ENCODE assay signal across 8 mouse cellular contexts in genomic region chr6:115853985-115854384, GRCm38 (mm10). TPM values are rescaled to one million over a fixed set of nuclear protein-coding genes. Genes with fewer than 3 reads are reported as not detected.
DNase-seq lines count a peak whose midpoint lies in the region; ATAC-seq and TF ChIP-seq lines count a peak whose summit lies in the region.

No protein-coding gene starts in this region.

- H3K4me1 ChIP-seq in E14TG2a.4 (replicated peaks; ENCODE audit: low read depth, low read length): peaks cover 24% of the 10 kb centered on the region
- peaks cover 19% of the 10 kb centered on the region for H3K4me1 ChIP-seq in forebrain, embryonic 16.5 days (replicated peaks; ENCODE audit: control insufficient read depth, insufficient read depth, low read length)

- no peaks in the 10 kb centered on the region for H3K9me3 ChIP-seq in E14TG2a.4 (ENCODE audit: low read length)
- H3K9me3 ChIP-seq in forebrain, embryonic 16.5 days (ENCODE audit: control insufficient read depth, low read length): no peaks in the 10 kb centered on the region

- peak overlapping the region; percentile 61 for H3K4me2 ChIP-seq in forebrain, embryonic 16.5 days (ENCODE audit: low read length)

- intact Hi-C loops in gastrocnemius, adult 2 months (cut with DNase I): no loop called here

- peaks cover 22% of the 10 kb centered on the region for H3K79me2 ChIP-seq in macrophage (ENCODE audit: inconsistent target)

- 38% methylated on average over 7 of the region's 7 CpGs for WGBS in forebrain, embryonic 16.5 days
- WGBS in macrophage (ENCODE audit: missing documents): 59% methylated on average over 7 of the region's 7 CpGs

- no peaks in the 10 kb centered on the region for H3K27me3 ChIP-seq in E14TG2a.4 (ENCODE audit: insufficient read depth, low read length)
- no peaks in the 10 kb centered on the region for H3K27me3 ChIP-seq in forebrain, embryonic 16.5 days (replicated peaks; ENCODE audit: control insufficient read depth, insufficient read depth, low read length)

- H3K27ac ChIP-seq in gastrocnemius, adult 2 months: peak overlapping the region; percentile 84
- H3K27ac ChIP-seq in forebrain, embryonic 16.5 days (ENCODE audit: low read length): peak overlapping the region; percentile 84
- H3K27ac ChIP-seq in macrophage: peak overlapping the region; percentile 17

- H3K9ac ChIP-seq in forebrain, embryonic 16.5 days (replicated peaks; ENCODE audit: low read depth, low read length): peak overlapping the region; percentile 56

- DNase-seq in gastrocnemius, adult 2 months: no peak
- DNase-seq in gastrocnemius, adult 18-20 months (ENCODE audit: low spot score): no peak
- no peak for DNase-seq in adrenal gland, adult (ENCODE audit: inconsistent age in 2 of 2, low spot score in 1 of 2)
- DNase-seq in gastrocnemius, postnatal 25 days: no peak

- no peak for ATAC-seq in forebrain, embryonic 16.5 days
- no peak for ATAC-seq in granulocyte monocyte progenitor cell, adult 5-6 weeks (replicated peaks; ENCODE audit: poor library complexity, severe bottlenecking)

- H3K4me3 ChIP-seq in gastrocnemius, adult 2 months: peak overlapping the region; percentile 90
- H3K4me3 ChIP-seq in E14TG2a.4 (replicated peaks; ENCODE audit: low read length) (peak overlapping the region; percentile 94), macrophage (ENCODE audit: inconsistent target) (peak overlapping the region; percentile 83)
- peak overlapping the region; percentile 63 for H3K4me3 ChIP-seq in forebrain, embryonic 16.5 days (replicated peaks; ENCODE audit: low read length)

- peaks cover 20% of the 10 kb centered on the region for H3K36me3 ChIP-seq in E14TG2a.4 (ENCODE audit: insufficient read depth, low read length)
- H3K36me3 ChIP-seq in forebrain, embryonic 16.5 days (ENCODE audit: control insufficient read depth, insufficient read depth): no peaks in the 10 kb centered on the region
- peaks cover 6% of the 10 kb centered on the region; the same call in 1 of the 2 replicates for H3K36me3 ChIP-seq in macrophage (ENCODE audit: inconsistent target)

- TF ChIP-seq CTCF in gastrocnemius, adult 2 months (IDR thresholded peaks at IDR 0.05): no peak
- no peak for TF ChIP-seq CTCF in E14TG2a.4 (conservative IDR thresholded peaks at IDR 0.05; ENCODE audit: low read length)

RNA-seq across cellular contexts. Expression of gene Ift122, which starts 0.7 kb away (rescaled TPM):
- 1 to 10 TPM; 4.9 to 5.1 TPM for total RNA-seq in gastrocnemius, adult 2 months (2021)
- 1 to 10 TPM; 3.9 to 4.2 TPM for total RNA-seq in gastrocnemius, adult 18-20 months (2021)
- 30.8 and 32.7 TPM in 2 replicates for polyA plus RNA-seq in forebrain, embryonic 16.5 days (2015; fragmentation: Nextera tagmentation; extraction: Ambion mirVana)
- total RNA-seq in macrophage (2018; cell fraction: chromatin; rRNA removed): 10 to 100 TPM in 25 of 26 experiments, 1 to 10 TPM in 1; 7.8 to 51.2 (median 33.7) TPM
- total RNA-seq in macrophage (2018; cell fraction: cytosol; rRNA removed): 1 to 10 TPM; 4.5 to 8.2 (median 6.4) TPM
- 10 to 100 TPM in 20 of 26 experiments, 1 to 10 TPM in 6; 5.9 to 35.6 (median 13.3) TPM for total RNA-seq in macrophage (2018; cell fraction: nucleus; rRNA removed)
- 3.6 to 9.3 TPM (median 6.3 TPM) in 3 replicates for polyA plus RNA-seq in macrophage (2018)
- total RNA-seq in granulocyte monocyte progenitor cell, adult 5-6 weeks (2014; fragmentation: Nextera tagmentation): 4.0 and 7.1 TPM in 2 replicates
- 4.6 and 5.7 TPM in 2 replicates for total RNA-seq in granulocyte monocyte progenitor cell, adult 5-6 weeks (2017)
- total RNA-seq in gastrocnemius, postnatal 25 days (2021): 1 to 10 TPM; 5.3 to 7.6 TPM

RNA-seq across cellular contexts. Expression of gene Mbd4, which starts 0.8 kb away (rescaled TPM):
- total RNA-seq in gastrocnemius, adult 2 months (2021): under 1 TPM; 0.75 to 0.77 TPM
- under 1 TPM; 0.83 to 0.94 TPM for total RNA-seq in gastrocnemius, adult 18-20 months (2021)
- polyA plus RNA-seq in forebrain, embryonic 16.5 days (2015; fragmentation: Nextera tagmentation; extraction: Ambion mirVana): 14.4 and 16.9 TPM in 2 replicates
- total RNA-seq in macrophage (2018; cell fraction: chromatin; rRNA removed): 10 to 100 TPM in 16 of 26 experiments, 1 to 10 TPM in 10; 1.9 to 39.9 (median 14.4) TPM
- total RNA-seq in macrophage (2018; cell fraction: cytosol; rRNA removed): 1 to 10 TPM; 1.4 to 7.7 (median 4.6) TPM
- total RNA-seq in macrophage (2018; cell fraction: nucleus; rRNA removed): 10 to 100 TPM in 13 of 26 experiments, 1 to 10 TPM in 13; 1.5 to 33.5 (median 10.7) TPM
- 4.7 to 9.4 TPM (median 5.9 TPM) in 3 replicates for polyA plus RNA-seq in macrophage (2018)
- total RNA-seq in granulocyte monocyte progenitor cell, adult 5-6 weeks (2014; fragmentation: Nextera tagmentation): 25.2 and 31.1 TPM in 2 replicates
- 16.5 and 22.9 TPM in 2 replicates for total RNA-seq in granulocyte monocyte progenitor cell, adult 5-6 weeks (2017)
- total RNA-seq in gastrocnemius, postnatal 25 days (2021): under 1 TPM; 0.82 to 0.94 TPM

RNA-seq across cellular contexts. Expression of gene Efcab12, which starts 15.8 kb away (rescaled TPM):
- not detected for total RNA-seq in gastrocnemius, adult 2 months (2021)
- under 1 TPM in 1 of 2 experiments, not detected in 1; 0.14 TPM for total RNA-seq in gastrocnemius, adult 18-20 months (2021)
- 1.4 and 1.8 TPM in 2 replicates for polyA plus RNA-seq in forebrain, embryonic 16.5 days (2015; fragmentation: Nextera tagmentation; extraction: Ambion mirVana)
- 1 to 10 TPM in 4 of 26 experiments, under 1 TPM in 19, not detected in 3; 0.29 to 1.9 (median 0.69) TPM for total RNA-seq in macrophage (2018; cell fraction: chromatin; rRNA removed)
- under 1 TPM in 25 of 26 experiments, not detected in 1; 0.04 to 0.25 (median 0.11) TPM for total RNA-seq in macrophage (2018; cell fraction: cytosol; rRNA removed)
- 1 to 10 TPM in 3 of 26 experiments, under 1 TPM in 19, not detected in 4; 0.18 to 1.2 (median 0.63) TPM for total RNA-seq in macrophage (2018; cell fraction: nucleus; rRNA removed)
- 0.16 to 0.32 TPM in 2 of 3 replicates, not detected in the other for polyA plus RNA-seq in macrophage (2018)
- total RNA-seq in granulocyte monocyte progenitor cell, adult 5-6 weeks (2014; fragmentation: Nextera tagmentation): not detected in 2 replicates
- total RNA-seq in granulocyte monocyte progenitor cell, adult 5-6 weeks (2017): 0.21 and 0.26 TPM in 2 replicates
- under 1 TPM in 1 of 2 experiments, not detected in 1; 0.24 TPM for total RNA-seq in gastrocnemius, postnatal 25 days (2021)

RNA-seq across cellular contexts. Expression of gene Rpl32, which starts 45.4 kb away (rescaled TPM):
- 100 to 1,000 TPM; 562 to 624 TPM for total RNA-seq in gastrocnemius, adult 2 months (2021)
- 100 to 1,000 TPM; 568 to 577 TPM for total RNA-seq in gastrocnemius, adult 18-20 months (2021)
- 1,104 and 1,269 TPM in 2 replicates for polyA plus RNA-seq in forebrain, embryonic 16.5 days (2015; fragmentation: Nextera tagmentation; extraction: Ambion mirVana)
- 100 to 1,000 TPM in 1 of 26 experiments, 10 to 100 TPM in 25; 13.8 to 306 (median 24.5) TPM for total RNA-seq in macrophage (2018; cell fraction: chromatin; rRNA removed)
- 1,000 to 10,000 TPM in 14 of 26 experiments, 100 to 1,000 TPM in 12; 650 to 2,033 (median 1,073) TPM for total RNA-seq in macrophage (2018; cell fraction: cytosol; rRNA removed)
- total RNA-seq in macrophage (2018; cell fraction: nucleus; rRNA removed): 100 to 1,000 TPM in 20 of 26 experiments, 10 to 100 TPM in 6; 80.9 to 229 (median 117) TPM
- polyA plus RNA-seq in macrophage (2018): 1,117 to 2,121 TPM (median 1,999 TPM) in 3 replicates
- 4,964 and 5,314 TPM in 2 replicates for total RNA-seq in granulocyte monocyte progenitor cell, adult 5-6 weeks (2014; fragmentation: Nextera tagmentation)
- 4,316 and 4,490 TPM in 2 replicates for total RNA-seq in granulocyte monocyte progenitor cell, adult 5-6 weeks (2017)
- 100 to 1,000 TPM; 536 to 577 TPM for total RNA-seq in gastrocnemius, postnatal 25 days (2021)

Comparison
In these comparisons a context has a peak if more than half of its experiments do, and no peak if none do; other contexts are left out.
1. H3K27ac ChIP-seq: peak in every context shown above with its lines; median percentile 84 in gastrocnemius, adult 2 months; 84 in forebrain, embryonic 16.5 days; 17 in macrophage.
2. RNA of gene Mbd4, which starts 0.8 kb away (total RNA-seq): 16.5 to 31.1 TPM in granulocyte monocyte progenitor cell, adult 5-6 weeks; 0.82 to 0.94 TPM in gastrocnemius, postnatal 25 days, 0.83 to 0.94 TPM in gastrocnemius, adult 18-20 months and 0.75 to 0.77 TPM in gastrocnemius, adult 2 months; every median in the first group is over 4 times any median in the second.
3. Peak in every context shown above with its lines, with median percentiles within 50 percentile points of each other: H3K4me3 ChIP-seq.